Mouse (Mus musculus): ENCODE results near the gene Ism2.
"Not testable (repeated sequence)": the region's sequence is repeated elsewhere in the genome, so short reads cannot be mapped to it uniquely, and the experiment has no call there.

The Ism2 gene

GRCm38 (mm10) chr12:87299657-87300440 is at the start of gene Ism2:
Gene Ism2, minus strand, starts transcription at chr12:87299705.
- DNase-seq, result peak; percentile 39 to 67

- DNase-seq, result no peak
These were observed 48.5 kb upstream of the Ism2 start for GRCm38 (mm10) chr12:87348029-87348428.

- peak; percentile 16 to 40 for DNase-seq
These were observed 48.0 kb upstream of the Ism2 start for GRCm38 (mm10) chr12:87347511-87347910.

GRCm38 (mm10) chr12:87343084-87343605 is 43.6 kb upstream of the Ism2 start:
- DNase-seq, result no peak

GRCm38 (mm10) chr12:87338082-87338481 is 38.6 kb upstream of the Ism2 start:
- DNase-seq, result no peak

GRCm38 (mm10) chr12:87334886-87335285 is 35.4 kb upstream of the Ism2 start:
- no peak for DNase-seq

- no peak for DNase-seq
These were observed 34.3 kb upstream of the Ism2 start for GRCm38 (mm10) chr12:87333794-87334193.

- no peak for DNase-seq
These were observed 33.0 kb upstream of the Ism2 start for GRCm38 (mm10) chr12:87332511-87332910.

GRCm38 (mm10) chr12:87331908-87332307 is 32.4 kb upstream of the Ism2 start:
- DNase-seq, result peak in 1 of 2 experiments; percentile 5

- DNase-seq, result peak; percentile 15 to 20
These were observed 31.6 kb upstream of the Ism2 start for GRCm38 (mm10) chr12:87331053-87331456.

- no peak for DNase-seq
These were observed 30.7 kb upstream of the Ism2 start for GRCm38 (mm10) chr12:87330213-87330612.

GRCm38 (mm10) chr12:87328025-87328424 is 28.5 kb upstream of the Ism2 start:
- DNase-seq, result no peak

- no peak for DNase-seq
These were observed 28.1 kb upstream of the Ism2 start for GRCm38 (mm10) chr12:87327610-87328009.

- no peak for DNase-seq
These were observed 25.9 kb upstream of the Ism2 start for GRCm38 (mm10) chr12:87325452-87325851.

- DNase-seq, result no peak
These were observed 19.7 kb upstream of the Ism2 start for GRCm38 (mm10) chr12:87319229-87319628.

- DNase-seq, result no peak
These were observed 18.4 kb upstream of the Ism2 start for GRCm38 (mm10) chr12:87317951-87318350.

GRCm38 (mm10) chr12:87313098-87313497 is 13.6 kb upstream of the Ism2 start:
- DNase-seq, result no peak

- DNase-seq, result not testable (repeated sequence)
These were observed 7.0 kb upstream of the Ism2 start for GRCm38 (mm10) chr12:87306584-87306844.

- DNase-seq, result no peak
These were observed 6.5 kb upstream of the Ism2 start for GRCm38 (mm10) chr12:87305767-87306583.

- DNase-seq, result no peak
These were observed 1.7 kb upstream of the Ism2 start for GRCm38 (mm10) chr12:87301189-87301588.

GRCm38 (mm10) chr12:87300441-87300690 is 861 bp upstream of the Ism2 start:
- no peak for DNase-seq

GRCm38 (mm10) chr12:87299037-87299656 is 358 bp downstream of the Ism2 start:
- peak in 1 of 2 experiments; percentile 47 for DNase-seq

GRCm38 (mm10) chr12:87293934-87294333 is 5.6 kb downstream of the Ism2 start:
- no peak for DNase-seq

GRCm38 (mm10) chr12:87289100-87289499 is 10.4 kb downstream of the Ism2 start:
- DNase-seq, result no peak

All from kidney, postnatal 4 days (tissue).